ENCODE assay signal across 8 mouse cellular contexts in genomic region chr10:80179068-80180051, GRCm38 (mm10). TPM values are rescaled to one million over a fixed set of nuclear protein-coding genes. Genes with fewer than 3 reads are reported as not detected.
A peak's percentile ranks its signal among the peaks of the same experiment; 100 is the strongest.
DNase-seq lines count a peak whose midpoint lies in the region; ATAC-seq and TF ChIP-seq lines count a peak whose summit lies in the region.

Gene Efna2, plus strand, starts transcription at chr10:80179482.

- ATAC-seq in liver, embryonic 11.5 days (replicated peaks; ENCODE audit: low FRiP score): peak; percentile 30

- H3K9me3 ChIP-seq in liver, embryonic 11.5 days (ENCODE audit: control insufficient read depth, low read length): no peaks in the 10 kb centered on the region

- H3K4me3 ChIP-seq in left cerebral cortex, adult 2 months: peak within 1 kb of the TSS; percentile 68
- H3K4me3 ChIP-seq in liver, embryonic 11.5 days (ENCODE audit: low read depth, low read length): peak within 1 kb of the TSS; percentile 64

- H3K4me2 ChIP-seq in liver, embryonic 11.5 days: peak within 1 kb of the TSS; percentile 76

- H3K27me3 ChIP-seq in liver, embryonic 11.5 days (replicated peaks; ENCODE audit: control insufficient read depth, insufficient read depth, low read length): peaks cover 35% of the 10 kb centered on the region

- intact Hi-C loops in left cerebral cortex, adult 2 months (cut with DNase I): loop anchor here (1.0 to 10.0 kb wide), 2 partner anchors 66 to 195 kb away; no protein-coding TSS in a partner anchor

- TF ChIP-seq CTCF in left cerebral cortex, adult 2 months (IDR thresholded peaks at IDR 0.05): no peak

- DNase-seq in left cerebral cortex, adult 2 months (ENCODE audit: extremely low spot score in 1 of 2, low spot score in 2 of 2): peak; percentile 65 to 71
- no peak for DNase-seq in left cerebral cortex, adult 11 months (ENCODE audit: low spot score)
- DNase-seq in Muller cell, postnatal 12 days (ENCODE audit: inconsistent ontology term): peak; percentile 66
- DNase-seq in embryo, embryonic 10.5 days (ENCODE audit: low spot score): peak; percentile 86
- DNase-seq in heart, postnatal 4 days: peak; percentile 52
- no peak for DNase-seq in liver, embryonic 11.5 days (ENCODE audit: low spot score)
- peak; percentile 72 for DNase-seq in right cerebral cortex, postnatal 25 days
- no peak for DNase-seq in urinary bladder, postnatal 4 days (ENCODE audit: low spot score in 2 of 2)

- peaks cover 8% of the 10 kb centered on the region for H3K4me1 ChIP-seq in liver, embryonic 11.5 days (replicated peaks; ENCODE audit: control insufficient read depth, insufficient read depth, low read length)

- no peaks in the 10 kb centered on the region; the same call in 1 of the 2 replicates for H3K36me3 ChIP-seq in liver, embryonic 11.5 days (ENCODE audit: control insufficient read depth, insufficient read depth, low read length)

- 3% methylated on average over 77 of the region's 106 CpGs for WGBS in liver, embryonic 11.5 days

- H3K9ac ChIP-seq in liver, embryonic 11.5 days (ENCODE audit: low read depth, low read length): peak within 1 kb of the TSS; percentile 65

- H3K27ac ChIP-seq in left cerebral cortex, adult 2 months: peak within 1 kb of the TSS; percentile 80
- peak within 1 kb of the TSS; percentile 32; the same call in 1 of the 2 replicates for H3K27ac ChIP-seq in liver, embryonic 11.5 days (ENCODE audit: low read depth, low read length)

RNA-seq across cellular contexts. Expression of gene Efna2, which starts in this region (rescaled TPM):
- total RNA-seq in left cerebral cortex, adult 2 months (2021): 1 to 10 TPM; 6.8 to 7.2 TPM
- total RNA-seq in heart, postnatal 4 days (2021): 1 to 10 TPM; 2.8 to 2.9 TPM
- polyA plus RNA-seq in liver, embryonic 11.5 days (2014; fragmentation: Nextera tagmentation; extraction: Ambion mirVana): 9.4 and 10.7 TPM in 2 replicates

Comparison
In these comparisons a context has a peak if more than half of its experiments do, and no peak if none do; other contexts are left out.
1. DNase-seq: peak in left cerebral cortex, adult 2 months (2 of 2), Muller cell, postnatal 12 days (single experiment), embryo, embryonic 10.5 days (single experiment), heart, postnatal 4 days (single experiment) and right cerebral cortex, postnatal 25 days (single experiment); none in left cerebral cortex, adult 11 months (single experiment), liver, embryonic 11.5 days (single experiment) and urinary bladder, postnatal 4 days (0 of 2).